Mouse (Mus musculus) stomach, embryonic 16.5 days (tissue): Measurements from ENCODE around the gene Tmem132d. TPM values are rescaled to one million over a fixed set of nuclear protein-coding genes. Genes with fewer than 3 reads are reported as not detected.

Experiments used
- ATAC-seq: fragments of 200-750 bp; cut with Nextera tagmentation; 2 replicates; pipeline ENCODE4 v1.8.0; 2017; ENCODE audit warnings: moderate number of reproducible peaks, moderate TSS enrichment; ENCODE audit not compliant: insufficient read depth, low FRiP score
- H3K27ac ChIP-seq: fragments of 300-500 bp; sonication (generic); 2 replicates; pipeline ENCODE4 v1.5.1; 2014; ENCODE audit warnings: low read length
- H3K27me3 ChIP-seq: fragments of 300-500 bp; sonication (generic); 2 replicates; pipeline ENCODE4 v1.6.1; 2014; ENCODE audit warnings: low read length, control low read depth, mixed read lengths; ENCODE audit not compliant: control insufficient read depth, insufficient read depth
- H3K36me3 ChIP-seq: fragments of 300-500 bp; sonication (generic); 2 replicates; pipeline ENCODE4 v1.6.1; 2014; ENCODE audit warnings: low read length; ENCODE audit not compliant: control insufficient read depth, insufficient read depth
- H3K4me1 ChIP-seq: fragments of 300-500 bp; sonication (generic); 2 replicates; pipeline ENCODE4 v1.6.1; 2014; ENCODE audit warnings: low read length, control low read depth, mixed read lengths; ENCODE audit not compliant: control insufficient read depth, insufficient read depth
- H3K4me2 ChIP-seq: fragments of 300-500 bp; sonication (generic); 2 replicates; pipeline ENCODE4 v1.6.1; 2014; ENCODE audit warnings: low read depth, low read length, mixed read lengths
- H3K4me3 ChIP-seq: fragments of 300-500 bp; sonication (generic); replicated peaks from 2 replicates; pipeline ENCODE4 v1.5.1; 2014; ENCODE audit warnings: mild to moderate bottlenecking, low read length
- H3K9ac ChIP-seq: fragments of 300-500 bp; sonication (generic); 2 replicates; pipeline ENCODE4 v1.6.1; 2014; ENCODE audit warnings: low read length
- H3K9me3 ChIP-seq: fragments of 300-500 bp; sonication (generic); replicated peaks from 2 replicates; pipeline ENCODE4 v1.6.1; 2016; ENCODE audit warnings: low read length, control low read depth; ENCODE audit not compliant: control insufficient read depth
- WGBS: fragments of 180-500 bp; shearing (Covaris S2); extraction: QIAGEN DNeasy Blood & Tissue Kit; methylation state at CpG from one replicate; pipeline ENCODE4 v1.1.7; 2014; 5-methylcytosine and 5-hydroxymethylcytosine counted together
- polyA plus RNA-seq: library from polyadenylated mRNA; unstranded; fragments of >200 nt; fragmentation: Nextera tagmentation; extraction: Ambion mirVana; gene quantifications from 2 replicates; pipeline ENCODE4 v1.2.1, GENCODE M21; 2015

Tmem132d gene
- polyA plus RNA-seq, 1 experiment from 2014 or later, result 0.06 TPM

- no peak for ATAC-seq
Measured at GRCm38 (mm10) chr5:128158901-128159675, 273.8 kb downstream of the Tmem132d start.

GRCm38 (mm10) chr5:128151461-128151860 is 281.4 kb downstream of the Tmem132d start:
- 86% methylated on average over 6 of the region's 8 CpGs for WGBS

More at GRCm38 (mm10) chr5:128158901-128159675, 273.8 kb downstream of the Tmem132d start:
- no peak overlapping the region for H3K27ac ChIP-seq
- H3K9me3 ChIP-seq, result no peaks in the 10 kb centered on the region
- 79% methylated on average over 12 of the region's 12 CpGs for WGBS
- no peak overlapping the region for H3K9ac ChIP-seq
- H3K36me3 ChIP-seq, result no peaks in the 10 kb centered on the region
- H3K4me2 ChIP-seq, result no peak overlapping the region
- H3K4me1 ChIP-seq, result no peaks in the 10 kb centered on the region
- no peaks in the 10 kb centered on the region for H3K27me3 ChIP-seq
- no peak overlapping the region for H3K4me3 ChIP-seq

GRCm38 (mm10) chr5:128146901-128147645 is 285.8 kb downstream of the Tmem132d start:
- H3K36me3 ChIP-seq, result no peaks in the 10 kb centered on the region
- 0 out of 2 replicates have a peak, but pooled peaks have one; percentile 21 for ATAC-seq
- H3K4me2 ChIP-seq, result no peak overlapping the region
- no peaks in the 10 kb centered on the region for H3K27me3 ChIP-seq
- 75% methylated on average over 15 of the region's 15 CpGs for WGBS
- H3K9ac ChIP-seq, result no peak overlapping the region
- H3K4me1 ChIP-seq, result no peaks in the 10 kb centered on the region
- no peak overlapping the region for H3K27ac ChIP-seq
- H3K9me3 ChIP-seq, result peaks cover 3% of the 10 kb centered on the region; the same call in 1 of the 2 replicates
- no peak overlapping the region for H3K4me3 ChIP-seq

More at GRCm38 (mm10) chr5:128151461-128151860, 281.4 kb downstream of the Tmem132d start:
- H3K9ac ChIP-seq, result no peak overlapping the region
- H3K9me3 ChIP-seq, result peaks cover 3% of the 10 kb centered on the region; the same call in 1 of the 2 replicates
- no peaks in the 10 kb centered on the region for H3K4me1 ChIP-seq
- no peaks in the 10 kb centered on the region for H3K27me3 ChIP-seq
- no peaks in the 10 kb centered on the region for H3K36me3 ChIP-seq
- no peak for ATAC-seq
- H3K4me3 ChIP-seq, result no peak overlapping the region
- no peak overlapping the region for H3K27ac ChIP-seq
- H3K4me2 ChIP-seq, result no peak overlapping the region

DNA sequence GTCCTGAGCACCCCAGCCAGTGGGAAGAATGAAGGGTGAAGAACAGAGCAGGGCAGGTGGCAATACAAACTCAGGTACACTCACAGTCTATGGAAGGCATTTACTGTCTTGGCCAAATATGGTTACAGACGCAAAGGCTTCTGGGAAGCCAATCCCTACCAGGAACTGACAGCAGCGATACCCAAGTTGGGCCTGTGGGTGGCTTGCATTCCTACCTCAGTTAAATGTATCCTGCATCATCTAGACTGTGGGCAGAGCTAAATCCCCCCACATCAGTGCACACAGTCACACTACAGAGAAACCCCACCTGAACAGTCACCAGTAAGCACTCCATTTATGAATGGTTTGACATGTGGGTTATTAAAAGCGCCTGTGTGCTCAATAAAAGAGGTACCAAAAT is 288.1 kb downstream of the Tmem132d start:
- H3K9ac ChIP-seq, result no peak overlapping the region
- WGBS, result 87% methylated on average over 3 of the region's 3 CpGs
- no peak overlapping the region for H3K27ac ChIP-seq
- peaks cover 3% of the 10 kb centered on the region; the same call in 1 of the 2 replicates for H3K9me3 ChIP-seq
- no peaks in the 10 kb centered on the region for H3K36me3 ChIP-seq
- no peaks in the 10 kb centered on the region for H3K4me1 ChIP-seq
- H3K27me3 ChIP-seq, result no peaks in the 10 kb centered on the region
- no peak for ATAC-seq
- no peak overlapping the region for H3K4me2 ChIP-seq
- no peak overlapping the region for H3K4me3 ChIP-seq

DNA sequence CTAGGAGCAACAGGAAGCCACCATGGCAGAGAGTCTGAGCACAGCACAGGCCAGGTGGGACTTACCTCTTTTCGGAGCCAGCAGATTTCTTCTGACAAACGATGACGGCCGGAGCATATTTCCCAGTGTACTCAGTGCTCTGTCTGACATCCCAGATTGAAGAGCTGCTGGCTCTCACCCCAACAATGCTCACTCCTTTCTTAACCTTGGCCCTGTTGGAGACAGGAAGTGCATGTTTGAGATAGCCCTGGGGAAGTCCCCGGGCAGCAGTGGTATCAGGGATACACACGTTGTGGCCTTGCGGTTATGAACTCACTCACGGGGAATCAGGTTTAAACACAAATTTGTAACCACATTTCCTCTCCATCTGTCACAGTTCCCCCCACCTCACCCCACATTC is 296.1 kb downstream of the Tmem132d start:
- WGBS, result 58% methylated on average over 8 of the region's 8 CpGs
- Histone ChIP-seq H3K4me1 (no peaks in the 10 kb centered on the region), H3K27ac (no peak overlapping the region), H3K9me3 (no peaks in the 10 kb centered on the region), H3K27me3 (no peaks in the 10 kb centered on the region), H3K9ac (no peak overlapping the region), H3K4me2 (no peak overlapping the region), H3K4me3 (no peak overlapping the region), H3K36me3 (no peaks in the 10 kb centered on the region)
- no peak for ATAC-seq

GRCm38 (mm10) chr5:128122656-128123055 is 310.2 kb downstream of the Tmem132d start:
- H3K27ac ChIP-seq, result no peak overlapping the region
- no peaks in the 10 kb centered on the region for H3K4me1 ChIP-seq
- no peaks in the 10 kb centered on the region for H3K9me3 ChIP-seq
- 30% methylated on average over 3 of the region's 3 CpGs for WGBS
- no peak overlapping the region for H3K9ac ChIP-seq
- no peak for ATAC-seq
- H3K4me2 ChIP-seq, result no peak overlapping the region
- H3K4me3 ChIP-seq, result no peak overlapping the region
- no peaks in the 10 kb centered on the region for H3K36me3 ChIP-seq
- no peaks in the 10 kb centered on the region for H3K27me3 ChIP-seq

- ATAC-seq, result no peak
- H3K36me3 ChIP-seq, result no peaks in the 10 kb centered on the region
- H3K27ac ChIP-seq, result no peak overlapping the region
- no peaks in the 10 kb centered on the region for H3K27me3 ChIP-seq
- WGBS, result 53% methylated on average over 3 of the region's 3 CpGs
- no peaks in the 10 kb centered on the region for H3K4me1 ChIP-seq
- no peak overlapping the region for H3K4me3 ChIP-seq
- no peak overlapping the region for H3K9ac ChIP-seq
- no peak overlapping the region for H3K4me2 ChIP-seq
- no peaks in the 10 kb centered on the region for H3K9me3 ChIP-seq
Measured at GRCm38 (mm10) chr5:128119171-128119570, 313.7 kb downstream of the Tmem132d start.

DNA sequence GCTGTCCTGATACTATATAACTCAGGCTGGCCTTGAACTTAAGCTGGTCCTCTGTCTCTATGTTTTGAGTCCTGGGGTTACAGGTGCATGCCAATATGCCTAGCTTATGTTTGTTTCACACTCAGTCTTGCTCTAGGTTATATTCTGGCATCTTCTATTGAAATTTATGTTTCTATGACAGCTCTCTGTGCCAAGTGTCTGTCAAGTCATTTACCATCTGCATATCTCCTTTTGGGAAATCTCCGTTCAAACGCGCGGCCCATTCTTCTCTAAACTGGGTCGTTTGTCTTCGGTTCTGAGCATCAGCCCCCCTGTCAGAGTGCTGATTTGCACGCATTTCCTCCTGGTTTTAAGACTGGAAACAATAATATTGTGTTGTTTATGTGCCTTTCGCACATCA is 319.8 kb downstream of the Tmem132d start:
- WGBS, result 81% methylated on average over 8 of the region's 8 CpGs
- H3K27ac ChIP-seq, result no peak overlapping the region

GRCm38 (mm10) chr5:128112518-128112917 is 320.4 kb downstream of the Tmem132d start:
- H3K9ac ChIP-seq, result no peak overlapping the region
- H3K27me3 ChIP-seq, result no peaks in the 10 kb centered on the region
- no peak overlapping the region for H3K4me2 ChIP-seq
- no peaks in the 10 kb centered on the region for H3K9me3 ChIP-seq
- no peak for ATAC-seq
- H3K36me3 ChIP-seq, result no peaks in the 10 kb centered on the region
- WGBS, result 95% methylated on average over 3 of the region's 3 CpGs
- no peak overlapping the region for H3K4me3 ChIP-seq
- no peaks in the 10 kb centered on the region for H3K4me1 ChIP-seq
- no peak overlapping the region for H3K27ac ChIP-seq

More for the DNA sequence above, 319.8 kb downstream of the Tmem132d start:
- H3K9me3 ChIP-seq, result no peaks in the 10 kb centered on the region
- H3K27me3 ChIP-seq, result no peaks in the 10 kb centered on the region
- H3K4me1 ChIP-seq, result no peaks in the 10 kb centered on the region
- no peak overlapping the region for H3K4me2 ChIP-seq
- ATAC-seq, result no peak
- H3K4me3 ChIP-seq, result no peak overlapping the region
- H3K9ac ChIP-seq, result no peak overlapping the region
- H3K36me3 ChIP-seq, result no peaks in the 10 kb centered on the region
